Mouse (Mus musculus) urinary bladder, adult 2 months (tissue): Measurements from ENCODE around the gene Susd5. TPM values are rescaled to one million over a fixed set of nuclear protein-coding genes. Genes with fewer than 3 reads are reported as not detected.

Experiments used
- DNase-seq: peaks from one replicate; pipeline ENCODE4 v3.0.0; 2022; ENCODE audit warnings: low spot score
- polyA plus RNA-seq: library from polyadenylated mRNA; depleted of rRNA; stranded (reverse); fragments of >200 nt; gene quantifications from 2 replicates; pipeline ENCODE4 v1.2.3, GENCODE M21; 2012; rRNA removed

The Susd5 gene
- 0.62 and 0.87 TPM in 2 replicates for polyA plus RNA-seq

DNA sequence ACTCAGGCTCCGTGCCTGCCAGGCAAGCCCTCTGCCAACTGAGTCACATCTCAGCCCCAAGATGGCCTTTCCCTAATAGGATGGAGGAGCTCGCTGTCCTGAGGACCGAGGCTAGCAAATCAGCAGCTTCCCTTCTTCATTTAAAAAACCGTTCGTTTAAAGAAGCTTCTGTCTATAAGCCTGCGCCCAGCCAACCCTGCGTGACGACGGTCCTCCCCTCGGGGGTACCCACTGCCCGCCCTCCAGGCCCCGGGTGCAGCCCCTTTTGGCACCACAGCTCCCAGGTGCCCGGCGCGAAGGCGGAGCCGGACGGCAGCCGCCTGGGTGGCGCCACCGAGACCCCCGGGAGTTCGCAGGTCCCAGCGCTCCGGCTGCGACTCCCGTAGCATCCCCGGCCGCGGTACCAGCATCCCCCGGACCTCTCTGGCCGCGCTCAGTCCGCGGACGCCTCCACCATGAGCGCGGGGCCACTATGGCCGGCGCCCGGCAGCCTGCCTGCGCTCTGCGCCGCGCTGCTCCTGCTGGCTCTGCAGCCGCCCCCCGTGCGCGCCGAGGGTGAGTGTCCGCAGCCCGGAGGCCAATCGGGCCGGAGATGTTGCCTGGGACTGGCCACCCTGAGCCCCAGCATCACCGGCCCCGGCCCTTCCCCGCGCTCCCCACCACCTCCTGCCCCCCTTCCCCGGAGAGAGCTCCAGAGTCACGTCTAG lies at the start of gene Susd5:
TSS of gene Susd5 (plus strand) at position 51 of the 707 bp plus-strand sequence.
- DNase-seq: no peak

DNA sequence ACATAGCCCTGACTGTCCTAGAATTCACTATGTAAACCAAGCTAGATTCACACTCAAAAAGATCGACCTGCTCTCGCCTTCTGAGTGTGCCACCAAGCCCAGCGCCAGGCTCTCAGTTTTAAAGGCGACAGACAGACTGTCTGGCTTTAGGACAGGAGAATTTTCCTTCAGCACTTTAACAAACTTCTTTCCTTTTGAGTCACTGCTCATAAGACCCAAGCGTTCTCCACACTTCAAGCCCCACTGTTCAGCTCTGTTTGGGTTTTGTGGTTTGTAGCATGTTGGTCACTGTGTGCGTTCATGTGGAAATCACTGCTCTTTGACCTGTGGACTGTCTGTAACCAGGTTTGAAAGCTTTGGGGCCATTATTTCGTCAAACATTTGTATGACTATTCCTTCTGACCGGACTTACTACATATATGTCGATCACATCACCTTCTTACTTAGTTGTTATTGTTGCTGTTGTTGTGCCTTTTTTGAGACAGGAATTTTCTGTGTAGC lies 49.0 kb upstream of the Susd5 start:
- no peak for DNase-seq

DNA sequence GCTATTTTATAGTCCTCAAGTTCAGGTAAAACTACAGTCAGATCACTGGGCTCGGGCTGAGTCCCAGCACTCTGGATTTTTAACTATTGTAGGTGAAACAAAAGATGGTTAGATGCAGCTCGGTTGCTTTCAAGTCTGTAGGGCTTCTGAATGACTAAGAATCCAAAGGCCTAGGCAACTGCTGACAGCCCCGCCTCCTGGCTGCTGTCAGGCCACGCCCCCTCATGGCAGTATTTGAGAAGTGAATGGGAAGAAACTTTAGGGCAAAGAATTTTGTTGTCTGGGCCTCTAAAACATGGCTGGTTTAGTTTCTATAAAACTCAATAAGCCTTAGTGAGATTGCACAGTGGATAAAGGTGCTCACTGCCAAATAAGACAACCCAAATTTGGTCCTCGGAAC lies 47.4 kb upstream of the Susd5 start:
- DNase-seq: no peak

DNA sequence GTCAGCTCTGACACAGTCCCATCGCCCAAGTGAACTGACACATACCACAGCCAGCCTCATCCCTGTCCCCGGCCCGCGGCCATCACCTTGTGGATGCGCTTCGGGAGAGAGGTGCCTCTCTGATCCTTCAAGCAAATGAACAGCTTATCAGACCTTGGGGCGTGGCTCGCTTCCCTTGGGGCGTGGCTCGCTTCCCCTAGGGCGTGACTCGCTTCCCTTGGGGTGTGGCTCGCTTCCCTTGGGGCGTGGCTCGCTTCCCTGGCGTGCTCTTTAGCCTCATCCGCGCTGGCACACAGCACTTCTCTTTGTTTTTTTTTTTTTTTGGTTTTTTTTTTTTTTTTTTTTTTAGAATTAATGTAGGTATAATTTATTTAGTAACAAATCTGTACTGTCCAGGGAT lies 45.7 kb upstream of the Susd5 start:
- DNase-seq: no peak

DNA sequence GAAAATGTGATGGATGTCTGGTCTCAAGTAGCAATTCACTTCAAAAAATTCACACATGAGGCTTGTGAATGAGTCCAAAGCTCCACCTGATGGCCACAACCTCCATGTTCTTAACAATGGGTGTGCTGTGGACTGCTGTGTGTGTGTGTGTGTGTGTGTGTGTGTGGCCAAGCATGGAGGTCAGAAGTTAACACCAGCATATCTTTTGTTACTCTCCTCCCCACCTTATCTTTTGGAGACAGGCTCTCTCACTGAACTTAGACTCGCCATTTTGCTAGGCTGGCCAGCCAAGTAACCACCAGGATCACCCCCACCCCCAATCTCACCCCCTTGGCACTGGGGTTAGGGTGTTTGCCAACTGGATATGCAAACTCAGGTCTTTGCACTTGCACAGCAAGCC lies 42.9 kb upstream of the Susd5 start:
- DNase-seq: no peak

DNA sequence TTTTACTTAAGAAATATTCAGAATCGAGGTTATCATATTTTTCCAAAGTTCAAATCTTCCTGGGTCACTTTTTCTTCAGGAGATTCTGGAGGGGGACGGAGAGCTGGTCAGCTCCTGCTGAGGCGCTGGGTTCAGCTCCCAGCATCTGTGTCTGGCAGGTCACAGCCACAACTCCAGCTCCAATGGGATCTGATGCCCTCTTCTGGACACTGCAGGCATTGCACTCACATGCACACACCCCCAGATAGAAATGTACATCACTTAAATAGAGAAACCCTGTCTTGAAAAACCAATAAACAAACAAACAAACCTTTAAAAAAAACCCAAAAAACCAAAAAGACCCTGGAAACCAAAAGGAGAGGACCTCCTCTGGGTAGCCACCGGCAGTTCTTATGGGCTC lies 41.2 kb upstream of the Susd5 start:
- no peak for DNase-seq

DNA sequence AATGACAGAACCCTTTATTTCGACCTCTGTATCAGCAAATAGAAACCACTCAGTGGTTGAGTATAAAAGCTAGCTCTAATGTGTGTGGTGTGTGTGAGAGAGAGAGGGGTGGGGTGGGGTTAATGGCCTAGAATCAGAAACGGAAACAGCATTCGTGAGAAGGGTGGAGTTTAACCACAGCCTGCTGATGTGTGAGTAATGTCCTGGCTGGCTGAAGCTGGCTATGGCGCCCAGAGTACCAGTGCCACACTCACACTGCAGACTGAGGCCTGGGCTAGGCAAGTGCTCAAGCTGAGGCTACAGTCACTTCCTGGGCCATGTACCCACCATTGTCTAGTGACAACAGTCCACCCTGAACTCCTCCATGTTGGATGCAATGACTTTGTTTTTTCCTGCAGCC lies 40.5 kb upstream of the Susd5 start:
- no peak for DNase-seq

DNA sequence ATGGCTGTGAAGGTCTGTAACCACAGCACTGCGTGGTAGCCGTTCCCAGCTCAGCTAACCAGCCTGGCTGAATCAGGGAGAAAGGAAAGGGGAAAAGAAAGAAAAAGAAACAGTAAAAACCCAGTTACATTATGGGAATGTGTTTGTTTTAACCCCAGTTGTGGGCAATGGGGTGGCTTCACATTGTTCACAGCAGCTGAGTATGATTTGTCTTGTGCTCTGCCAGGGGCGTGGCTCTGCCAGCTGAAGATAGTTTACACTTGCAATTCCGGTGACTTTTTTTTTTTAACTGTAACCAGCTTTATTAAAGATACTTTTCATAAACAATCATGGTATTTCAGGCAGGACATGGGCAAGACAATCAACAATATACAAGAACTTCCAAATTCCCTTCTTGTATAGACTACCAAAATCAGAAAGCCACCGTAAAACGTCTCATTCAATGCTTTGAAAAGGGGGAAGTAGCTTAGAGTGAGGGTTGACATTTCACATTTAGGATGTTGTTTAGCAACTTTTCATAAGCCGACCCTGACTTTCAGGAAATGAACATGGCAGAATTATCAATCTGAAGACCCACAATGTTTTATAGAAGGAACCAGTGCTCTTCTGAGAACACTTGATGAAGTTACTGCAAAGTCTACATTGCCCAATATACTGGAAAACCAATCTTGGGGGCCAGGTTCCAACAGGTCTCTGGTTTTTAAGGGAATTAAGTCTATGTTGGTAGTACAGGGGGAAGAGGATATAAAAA lies 37.8 kb upstream of the Susd5 start:
- DNase-seq: no peak

DNA sequence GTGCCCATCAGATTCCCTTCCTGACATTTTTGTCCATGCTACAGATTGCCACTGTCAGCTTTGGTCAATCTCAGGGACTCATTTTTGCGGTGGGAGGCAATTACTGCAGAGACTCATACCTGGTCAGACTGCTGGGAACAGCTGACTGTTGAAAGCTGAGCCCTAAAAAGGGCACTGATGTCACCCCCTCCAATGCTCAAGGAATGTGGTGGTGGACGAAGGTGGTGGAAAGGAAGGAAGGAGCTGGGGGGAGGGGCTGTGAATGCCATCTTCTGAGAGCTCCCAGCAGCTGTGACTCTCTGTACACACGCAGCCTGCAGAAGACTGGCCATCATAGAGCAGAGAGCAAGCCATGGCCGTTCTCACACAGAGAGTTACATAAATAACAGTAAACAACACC lies 34.8 kb upstream of the Susd5 start:
- DNase-seq: no peak

DNA sequence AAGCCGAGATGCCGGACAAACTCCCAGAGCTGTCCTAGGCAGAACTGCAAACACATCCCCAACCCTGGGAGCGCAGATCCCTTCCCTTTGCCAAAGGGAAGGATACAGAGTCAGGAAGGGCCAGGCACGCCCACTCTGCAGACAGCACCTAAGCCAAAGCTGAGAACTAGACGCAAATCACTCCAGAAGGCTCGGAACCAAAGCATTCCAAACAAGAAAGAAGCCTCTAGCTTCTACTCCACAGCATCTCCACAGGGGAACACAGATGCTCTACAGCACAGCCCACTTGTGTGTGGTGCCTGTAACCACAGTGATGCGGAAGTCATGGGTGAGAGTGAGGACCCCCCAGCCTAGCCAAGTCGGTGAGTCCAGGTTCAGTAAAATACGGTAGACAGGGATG lies 31.8 kb upstream of the Susd5 start:
- no peak for DNase-seq

DNA sequence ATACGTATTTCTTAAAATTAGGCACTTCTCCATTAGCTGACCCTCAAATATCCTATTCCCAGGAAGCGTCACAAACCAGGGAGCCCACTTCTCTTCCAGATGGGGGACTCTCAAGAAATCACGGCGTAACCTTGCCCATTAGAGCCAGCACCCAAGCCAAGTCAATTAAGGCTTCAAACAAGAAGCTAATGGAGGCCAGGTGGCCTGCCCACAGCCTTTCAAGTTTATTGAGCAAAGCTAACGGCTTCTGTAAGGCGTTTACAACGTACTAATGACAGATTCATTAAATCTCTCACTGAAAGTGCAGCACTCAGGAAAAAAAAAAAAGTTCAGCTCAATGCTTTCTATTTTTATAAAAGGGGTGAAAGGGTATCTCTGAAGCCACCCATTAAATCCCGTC lies 31.1 kb upstream of the Susd5 start:
- DNase-seq: no peak

DNA sequence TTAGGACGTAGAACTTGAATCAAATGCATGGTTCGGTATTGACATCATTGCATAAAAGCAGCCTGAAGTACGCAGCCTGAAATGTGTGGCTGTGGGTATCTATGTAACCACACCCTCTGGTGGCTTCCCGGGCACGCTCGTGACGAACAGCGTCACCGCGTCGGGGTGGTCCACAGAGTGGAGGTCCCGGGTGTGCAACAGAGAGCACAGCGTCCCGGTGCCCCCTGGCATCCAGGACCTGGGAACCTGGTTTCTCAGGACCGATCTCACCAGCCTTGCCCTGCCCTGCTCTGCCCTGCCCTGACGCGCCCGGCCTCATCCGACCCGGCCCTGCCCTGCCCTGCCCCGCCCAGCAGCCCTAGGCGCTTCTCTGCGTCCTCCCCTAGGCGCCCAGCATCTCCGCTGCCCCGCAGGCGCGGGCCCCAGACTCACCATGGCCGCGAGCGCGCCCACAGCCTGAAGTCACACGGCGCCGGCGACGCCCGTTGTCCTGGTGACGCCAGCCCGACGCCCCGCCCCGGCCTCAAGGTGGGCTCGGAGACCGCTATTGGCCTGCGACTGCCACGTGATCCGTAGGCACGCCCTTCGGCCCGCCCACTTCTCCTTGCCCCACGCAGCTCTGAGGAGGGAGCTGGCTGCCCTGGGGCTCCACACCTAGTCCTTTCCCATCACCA lies 30.5 kb upstream of the Susd5 start:
- DNase-seq: peak; percentile 23

DNA sequence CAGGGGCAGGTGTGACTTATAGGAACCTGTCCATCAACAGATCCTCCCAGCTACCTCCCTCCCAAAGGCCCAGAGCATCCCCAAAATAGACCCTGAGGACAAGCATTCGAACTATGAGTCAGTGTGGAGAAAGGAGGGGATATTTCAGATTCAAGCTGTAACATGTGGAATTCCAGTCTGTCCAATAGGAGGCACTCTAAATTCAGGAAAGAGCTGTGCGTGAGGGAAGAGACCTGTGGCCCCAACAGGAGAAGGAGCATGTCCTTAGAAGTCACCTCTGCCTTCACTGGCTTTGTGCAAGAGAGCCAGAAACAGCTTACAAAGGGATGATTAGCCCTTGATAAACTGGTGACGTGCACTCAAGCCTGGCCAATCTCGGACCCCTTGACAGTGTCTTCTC lies 16.0 kb upstream of the Susd5 start:
- no peak for DNase-seq

DNA sequence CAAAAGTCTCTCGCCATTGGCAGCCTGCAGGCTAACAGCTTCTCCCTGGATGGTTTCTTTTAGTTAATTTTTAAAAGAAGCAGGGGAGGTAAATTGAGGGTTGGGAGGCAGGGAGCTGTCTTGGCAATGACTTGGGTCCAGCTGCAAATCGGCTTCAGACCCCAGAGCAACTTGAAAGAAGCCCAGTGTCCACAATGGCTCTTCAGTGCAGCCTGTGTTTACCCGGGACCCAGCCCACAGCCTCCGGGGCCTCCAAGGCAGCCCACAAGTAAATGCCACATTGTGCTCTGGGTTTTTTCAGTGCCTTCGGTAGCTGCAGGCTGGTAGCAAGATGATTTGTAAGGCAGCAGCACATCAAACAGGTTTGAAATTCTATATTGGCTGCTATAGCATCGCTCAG lies 14.4 kb upstream of the Susd5 start:
- DNase-seq: no peak

DNA sequence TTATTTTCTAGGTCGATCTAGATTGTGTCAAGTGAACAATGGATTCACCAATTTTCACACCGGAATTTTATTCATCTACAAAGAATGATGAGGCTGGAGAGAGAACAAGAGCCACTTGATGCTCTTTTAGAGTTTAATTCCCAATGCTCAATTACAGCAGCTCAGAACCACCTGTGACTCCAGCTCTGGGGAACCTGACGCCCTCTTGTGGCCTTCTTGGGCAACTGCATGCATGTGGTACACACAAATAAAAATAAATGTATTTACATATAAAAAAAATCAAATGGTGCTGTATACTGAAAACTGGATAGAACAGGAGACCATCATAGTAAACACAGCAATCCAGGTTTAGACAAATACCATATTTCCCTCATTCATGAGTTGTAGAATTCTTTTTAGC lies 12.5 kb upstream of the Susd5 start:
- DNase-seq: no peak

DNA sequence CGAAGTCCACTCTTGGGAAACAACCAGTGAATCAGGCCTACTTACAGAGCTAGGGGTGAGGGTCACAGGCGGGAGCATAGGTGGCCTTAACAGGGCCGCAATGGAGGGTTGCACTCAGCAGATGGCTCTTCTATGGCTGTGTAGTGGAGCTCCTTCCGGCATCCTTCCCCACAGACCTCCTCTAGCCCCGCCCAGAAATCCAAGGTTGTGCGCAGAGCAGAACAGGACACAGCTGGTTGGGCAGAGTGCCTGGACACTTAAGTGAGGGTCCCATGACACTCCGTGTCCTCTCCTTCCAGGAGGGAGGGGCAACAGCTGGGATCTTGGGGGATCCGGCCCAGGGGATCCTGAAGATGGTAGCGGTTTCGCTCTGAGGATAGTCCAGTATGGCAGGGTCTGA lies 10.9 kb upstream of the Susd5 start, which contains the start of gene Fbxl2:
TSS of gene Fbxl2 (minus strand) at position 164 of the 400 bp plus-strand sequence.
- DNase-seq: no peak

DNA sequence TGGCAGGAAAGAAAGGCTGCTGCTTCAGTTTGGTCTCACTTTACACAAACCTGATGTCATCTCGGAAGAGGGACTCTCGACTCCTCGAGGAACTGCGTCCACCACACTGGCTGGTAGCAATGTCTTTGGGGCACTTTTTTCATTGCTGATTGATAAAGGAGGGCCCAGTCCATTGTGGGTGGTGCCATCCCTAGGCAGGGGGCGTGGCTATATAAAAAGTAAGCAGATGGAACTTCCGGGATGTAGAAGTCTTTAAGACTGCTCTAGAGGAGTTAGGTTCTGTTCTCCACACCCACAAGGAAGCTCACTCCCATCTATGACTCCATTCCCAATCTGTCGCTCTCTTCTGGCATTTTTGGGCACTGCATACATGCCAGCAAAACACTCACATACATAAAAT lies 10.3 kb upstream of the Susd5 start:
- DNase-seq: no peak

DNA sequence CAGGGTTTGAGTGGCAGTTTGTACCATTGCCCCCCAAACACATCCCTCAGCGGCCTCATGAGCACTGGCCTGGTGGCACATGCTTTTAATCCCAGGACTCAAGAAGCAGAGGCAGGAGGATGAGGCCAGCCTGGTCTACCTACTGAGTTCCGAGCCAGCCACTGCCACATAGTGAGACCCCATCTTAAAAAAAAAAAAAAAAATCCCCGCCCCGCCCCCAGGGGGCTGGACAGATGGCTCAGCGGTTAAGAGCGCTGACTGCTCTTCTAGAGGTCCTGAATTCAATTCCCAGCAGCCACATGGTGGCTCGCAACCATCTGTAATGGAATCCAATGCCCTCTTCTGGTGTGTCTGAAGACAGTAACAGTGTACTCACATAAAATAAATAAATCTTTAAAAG lies 6.8 kb upstream of the Susd5 start:
- no peak for DNase-seq

DNA sequence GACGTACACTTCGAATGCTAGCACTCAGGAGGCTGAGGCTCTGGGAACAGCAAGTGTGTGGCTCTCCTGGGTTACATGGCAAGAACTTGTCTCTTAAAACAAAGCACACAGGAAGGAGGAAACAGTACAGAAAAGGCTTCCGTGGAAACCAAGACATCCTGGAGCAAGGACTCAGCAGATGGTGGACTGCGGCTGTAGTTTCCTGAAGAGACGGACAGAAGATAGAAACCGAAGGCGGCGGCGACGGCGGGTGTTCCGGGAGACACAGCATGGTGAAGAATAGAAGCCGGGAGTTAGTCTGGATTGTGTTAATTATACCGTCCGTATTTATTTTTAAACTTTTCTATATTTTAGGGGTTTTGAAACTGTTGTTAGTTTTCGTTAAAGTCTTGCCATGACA lies 6.2 kb upstream of the Susd5 start:
- DNase-seq: no peak

DNA sequence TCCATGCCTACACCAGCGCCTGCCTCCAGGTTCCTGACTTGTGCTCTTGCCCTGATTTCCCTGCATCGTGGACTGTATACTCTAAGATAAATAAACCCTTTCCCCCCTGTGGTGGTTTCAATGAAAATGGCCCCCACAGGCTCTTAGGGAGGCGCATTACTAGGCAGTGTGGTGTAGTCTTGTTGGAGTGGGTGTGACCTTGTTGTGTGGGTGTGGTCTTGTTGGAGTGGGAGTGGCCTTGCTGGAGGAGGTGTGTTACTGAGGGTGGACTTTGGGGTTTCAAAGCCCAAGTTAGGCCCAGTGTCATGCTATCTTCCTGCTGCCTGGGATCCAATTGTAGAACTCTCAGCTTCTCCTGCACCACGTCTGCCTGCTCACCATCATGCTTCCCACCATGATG lies 4.9 kb upstream of the Susd5 start:
- no peak for DNase-seq

DNA sequence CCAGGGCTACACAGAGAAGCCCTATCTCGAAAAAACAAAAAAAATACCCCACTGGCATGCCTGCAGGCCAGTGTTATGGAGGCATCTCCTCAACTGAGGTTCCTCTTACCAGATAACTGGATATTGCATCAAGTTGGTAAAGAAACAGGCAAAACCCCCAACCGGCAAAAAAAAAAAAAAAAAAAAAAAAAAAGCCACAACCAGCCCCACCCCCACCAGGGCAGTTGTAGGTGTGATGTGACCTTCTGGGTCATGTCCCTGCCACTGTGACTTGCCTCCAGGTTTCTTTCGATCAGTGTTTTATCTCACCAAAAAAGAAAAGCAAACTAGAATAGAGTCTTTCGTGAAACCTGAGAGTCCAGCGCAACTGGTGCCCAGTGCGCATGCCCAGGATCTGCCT lies 4.1 kb upstream of the Susd5 start:
- DNase-seq: no peak

DNA sequence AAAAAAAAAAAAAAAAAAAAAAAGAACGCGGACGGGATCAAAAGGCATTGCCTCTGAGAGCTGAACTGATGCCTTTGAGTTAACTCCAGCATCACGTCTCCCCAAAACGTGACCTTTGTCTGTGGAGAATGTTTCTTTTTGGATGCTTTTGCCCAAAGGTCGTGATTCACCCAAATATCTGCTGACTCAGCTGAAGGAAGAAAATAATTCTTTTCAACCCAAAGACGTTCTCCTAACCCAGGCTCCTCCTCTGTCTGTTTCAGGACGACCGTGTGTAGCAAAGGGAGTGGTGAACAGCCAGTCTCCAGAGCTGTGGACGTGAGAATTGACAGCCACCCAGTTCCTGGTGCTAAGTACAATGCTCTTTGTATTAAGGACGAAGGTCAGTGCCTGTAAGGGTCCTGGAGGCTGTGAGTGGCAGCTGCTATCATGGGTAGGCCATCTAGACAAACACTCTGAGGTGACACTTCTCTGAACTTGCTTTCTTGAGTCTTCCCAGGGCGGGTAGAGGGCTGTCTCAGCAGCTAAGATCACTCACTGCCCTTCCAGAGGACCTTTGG lies 11.6 kb downstream of the Susd5 start:
- no peak for DNase-seq

DNA sequence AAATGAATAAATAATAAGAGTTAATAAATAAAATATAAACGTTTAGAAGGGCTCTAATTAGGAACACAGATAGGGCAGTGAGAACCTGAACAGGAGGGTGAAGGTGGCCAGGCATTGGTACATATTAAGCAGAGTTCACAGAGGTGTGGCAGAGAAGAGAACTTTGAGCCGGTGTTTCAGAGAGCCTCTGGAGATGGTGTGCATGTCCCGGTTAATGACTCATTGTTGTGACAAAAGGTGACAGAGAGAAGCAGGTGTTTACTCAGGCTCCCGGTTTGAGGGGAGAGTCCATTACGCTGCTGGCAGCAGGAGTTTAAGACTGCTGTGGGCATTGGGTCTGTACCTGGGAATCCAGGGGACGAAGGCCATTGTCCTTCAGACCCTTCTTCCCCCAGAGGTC lies 12.4 kb downstream of the Susd5 start:
- DNase-seq: no peak
